Mouse (Mus musculus): Measurements from ENCODE around the gene Fem1b. TPM values are rescaled to one million over a fixed set of nuclear protein-coding genes. Genes with fewer than 3 reads are reported as not detected.

The Fem1b gene
- polyA plus RNA-seq, 1 experiment: 201 TPM

- Histone ChIP-seq H3K4me3 (ENCODE audit: low read depth, low read length) (no peak overlapping the region), H3K4me1 (ENCODE audit: control insufficient read depth, insufficient read depth, low read length) (no peaks in the 10 kb centered on the region), H3K27ac (ENCODE audit: insufficient read depth, low read length) (no peak overlapping the region), H3K9me3 (replicated peaks; ENCODE audit: control insufficient read depth, insufficient read depth, low read length, poor library complexity, severe bottlenecking) (no peaks in the 10 kb centered on the region), H3K36me3 (ENCODE audit: control insufficient read depth, insufficient read depth, low read length, poor library complexity, severe bottlenecking) (peaks cover 14% of the 10 kb centered on the region), H3K27me3 (ENCODE audit: control insufficient read depth, insufficient read depth, low read length, poor library complexity, severe bottlenecking) (no peaks in the 10 kb centered on the region), H3K9ac (ENCODE audit: low read depth, poor library complexity, severe bottlenecking) (no peak overlapping the region)
- TF ChIP-seq EP300 (IDR thresholded peaks at IDR 0.05; ENCODE audit: insufficient read depth, low read depth, low read length) (no peak), CTCF (IDR thresholded peaks at IDR 0.05; ENCODE audit: low read depth, low read length) (no peak), POLR2A (IDR thresholded peaks at IDR 0.05; ENCODE audit: insufficient read depth, low read length) (no peak)
Observed at GRCm38 (mm10) chr9:62789856-62790255, 21.9 kb downstream of the Fem1b start.

DNA sequence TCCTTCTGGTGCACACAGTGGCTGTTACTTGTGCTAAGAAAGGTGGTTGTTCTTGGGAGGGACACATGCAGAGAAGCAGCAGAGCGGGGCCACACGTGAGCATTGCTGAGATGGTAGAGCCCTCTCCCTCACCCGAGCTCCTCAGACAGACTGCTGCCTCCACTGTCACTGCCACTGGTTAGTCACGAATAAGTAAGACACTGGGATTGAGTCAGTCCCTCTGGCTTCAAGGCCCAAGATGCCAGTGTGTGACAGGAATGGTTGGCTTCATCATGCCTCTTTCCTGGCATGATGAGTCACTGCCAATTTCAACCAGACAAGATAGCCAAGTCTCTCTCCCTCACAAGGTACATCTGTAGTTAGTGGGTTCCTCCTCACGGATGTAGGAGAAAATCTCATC lies 25.0 kb downstream of the Fem1b start:
- Histone ChIP-seq H3K36me3 (ENCODE audit: control insufficient read depth, insufficient read depth, low read length, poor library complexity, severe bottlenecking) (no peaks in the 10 kb centered on the region), H3K4me1 (ENCODE audit: control insufficient read depth, insufficient read depth, low read length) (no peaks in the 10 kb centered on the region), H3K27ac (ENCODE audit: insufficient read depth, low read length) (no peak overlapping the region), H3K27me3 (ENCODE audit: control insufficient read depth, insufficient read depth, low read length, poor library complexity, severe bottlenecking) (no peaks in the 10 kb centered on the region), H3K9ac (ENCODE audit: low read depth, poor library complexity, severe bottlenecking) (no peak overlapping the region), H3K4me3 (ENCODE audit: low read depth, low read length) (no peak overlapping the region), H3K9me3 (replicated peaks; ENCODE audit: control insufficient read depth, insufficient read depth, low read length, poor library complexity, severe bottlenecking) (no peaks in the 10 kb centered on the region)
- TF ChIP-seq EP300 (IDR thresholded peaks at IDR 0.05; ENCODE audit: insufficient read depth, low read depth, low read length) (no peak), CTCF (IDR thresholded peaks at IDR 0.05; ENCODE audit: low read depth, low read length) (no peak), POLR2A (IDR thresholded peaks at IDR 0.05; ENCODE audit: insufficient read depth, low read length) (no peak)

- no peaks in the 10 kb centered on the region for H3K9me3 ChIP-seq (replicated peaks; ENCODE audit: control insufficient read depth, insufficient read depth, low read length, poor library complexity, severe bottlenecking)
- no peak overlapping the region for H3K4me3 ChIP-seq (ENCODE audit: low read depth, low read length)
- peak; percentile 25 for TF ChIP-seq CTCF (IDR thresholded peaks at IDR 0.05; ENCODE audit: low read depth, low read length)
- no peak for TF ChIP-seq EP300 (IDR thresholded peaks at IDR 0.05; ENCODE audit: insufficient read depth, low read depth, low read length)
- no peaks in the 10 kb centered on the region for H3K4me1 ChIP-seq (ENCODE audit: control insufficient read depth, insufficient read depth, low read length)
- H3K9ac ChIP-seq (ENCODE audit: low read depth, poor library complexity, severe bottlenecking): no peak overlapping the region
- no peak overlapping the region for H3K27ac ChIP-seq (ENCODE audit: insufficient read depth, low read length)
- no peaks in the 10 kb centered on the region for H3K36me3 ChIP-seq (ENCODE audit: control insufficient read depth, insufficient read depth, low read length, poor library complexity, severe bottlenecking)
- H3K27me3 ChIP-seq (ENCODE audit: control insufficient read depth, insufficient read depth, low read length, poor library complexity, severe bottlenecking): no peaks in the 10 kb centered on the region
Observed at GRCm38 (mm10) chr9:62784233-62784632, 27.5 kb downstream of the Fem1b start.

GRCm38 (mm10) chr9:62782976-62783781 lies 28.6 kb downstream of the Fem1b start:
- no peak for TF ChIP-seq EP300 (IDR thresholded peaks at IDR 0.05; ENCODE audit: insufficient read depth, low read depth, low read length)
- peak; percentile 60 for TF ChIP-seq CTCF (IDR thresholded peaks at IDR 0.05; ENCODE audit: low read depth, low read length)
- Histone ChIP-seq H3K4me1 (ENCODE audit: control insufficient read depth, insufficient read depth, low read length) (no peaks in the 10 kb centered on the region), H3K4me3 (ENCODE audit: low read depth, low read length) (no peak overlapping the region), H3K27me3 (ENCODE audit: control insufficient read depth, insufficient read depth, low read length, poor library complexity, severe bottlenecking) (no peaks in the 10 kb centered on the region), H3K9me3 (replicated peaks; ENCODE audit: control insufficient read depth, insufficient read depth, low read length, poor library complexity, severe bottlenecking) (no peaks in the 10 kb centered on the region), H3K27ac (ENCODE audit: insufficient read depth, low read length) (no peak overlapping the region), H3K9ac (ENCODE audit: low read depth, poor library complexity, severe bottlenecking) (no peak overlapping the region), H3K36me3 (ENCODE audit: control insufficient read depth, insufficient read depth, low read length, poor library complexity, severe bottlenecking) (no peaks in the 10 kb centered on the region)

DNA sequence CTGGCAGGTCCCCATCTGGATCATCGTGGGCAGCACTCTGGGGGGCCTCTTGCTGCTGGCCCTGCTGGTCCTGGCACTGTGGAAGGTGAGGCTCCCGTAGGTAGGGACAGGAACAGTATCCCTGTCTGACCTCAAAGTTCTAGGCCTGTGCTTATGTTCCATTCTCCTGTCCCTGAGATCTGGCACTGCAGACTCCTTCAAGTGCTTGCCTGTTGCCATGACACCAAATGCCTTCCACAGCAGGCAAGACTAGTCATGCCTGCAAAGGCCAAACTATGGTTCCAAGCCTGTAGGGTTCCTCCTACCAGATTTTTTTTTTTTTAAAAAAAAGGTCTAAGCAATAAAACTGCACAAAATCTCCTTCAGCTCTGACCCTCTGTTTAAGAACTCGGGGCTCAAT lies 29.8 kb downstream of the Fem1b start:
- Histone ChIP-seq H3K27ac (ENCODE audit: insufficient read depth, low read length) (no peak overlapping the region), H3K36me3 (ENCODE audit: control insufficient read depth, insufficient read depth, low read length, poor library complexity, severe bottlenecking) (no peaks in the 10 kb centered on the region), H3K9ac (ENCODE audit: low read depth, poor library complexity, severe bottlenecking) (no peak overlapping the region), H3K27me3 (ENCODE audit: control insufficient read depth, insufficient read depth, low read length, poor library complexity, severe bottlenecking) (no peaks in the 10 kb centered on the region), H3K4me1 (ENCODE audit: control insufficient read depth, insufficient read depth, low read length) (peaks cover 3% of the 10 kb centered on the region), H3K4me3 (ENCODE audit: low read depth, low read length) (no peak overlapping the region), H3K9me3 (replicated peaks; ENCODE audit: control insufficient read depth, insufficient read depth, low read length, poor library complexity, severe bottlenecking) (no peaks in the 10 kb centered on the region)
- no peak for TF ChIP-seq EP300 (IDR thresholded peaks at IDR 0.05; ENCODE audit: insufficient read depth, low read depth, low read length)

DNA sequence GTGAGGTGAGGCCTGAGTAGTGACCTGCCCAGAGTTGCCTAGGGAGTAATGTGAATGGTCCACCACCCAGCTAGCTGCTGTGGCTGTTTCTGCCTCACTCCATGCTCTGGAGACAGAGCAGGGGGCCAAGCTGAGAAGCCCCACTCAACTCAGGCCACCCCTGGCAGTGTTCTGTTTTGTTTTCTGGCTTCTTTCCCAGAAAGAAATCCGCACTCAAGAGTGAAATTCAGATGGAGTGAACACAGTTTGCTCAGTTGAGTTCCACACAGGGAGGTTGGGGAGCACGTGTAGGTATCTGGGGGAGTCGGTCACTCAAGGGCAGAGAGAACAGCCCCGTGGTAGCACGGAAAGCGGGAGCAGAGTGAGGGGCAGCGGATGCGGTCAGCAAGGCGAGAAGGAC lies 33.0 kb downstream of the Fem1b start:
- no peaks in the 10 kb centered on the region for H3K27me3 ChIP-seq (ENCODE audit: control insufficient read depth, insufficient read depth, low read length, poor library complexity, severe bottlenecking)
- H3K4me1 ChIP-seq (ENCODE audit: control insufficient read depth, insufficient read depth, low read length): peaks cover 3% of the 10 kb centered on the region
- H3K4me3 ChIP-seq (ENCODE audit: low read depth, low read length): no peak overlapping the region
- no peak overlapping the region for H3K9ac ChIP-seq (ENCODE audit: low read depth, poor library complexity, severe bottlenecking)
- H3K36me3 ChIP-seq (ENCODE audit: control insufficient read depth, insufficient read depth, low read length, poor library complexity, severe bottlenecking): no peaks in the 10 kb centered on the region
- no peak overlapping the region for H3K27ac ChIP-seq (ENCODE audit: insufficient read depth, low read length)
- H3K9me3 ChIP-seq (replicated peaks; ENCODE audit: control insufficient read depth, insufficient read depth, low read length, poor library complexity, severe bottlenecking): no peaks in the 10 kb centered on the region
- no peak for TF ChIP-seq EP300 (IDR thresholded peaks at IDR 0.05; ENCODE audit: insufficient read depth, low read depth, low read length)
- TF ChIP-seq CTCF (IDR thresholded peaks at IDR 0.05; ENCODE audit: low read depth, low read length): no peak
- TF ChIP-seq POLR2A (IDR thresholded peaks at IDR 0.05; ENCODE audit: insufficient read depth, low read length): no peak
